Mouse (Mus musculus) heart, adult 8-10 months (tissue): ENCODE data around the gene Sgpp1. TPM values are rescaled to one million over a fixed set of nuclear protein-coding genes. Genes with fewer than 3 reads are reported as not detected.
"Not testable (repeated sequence)": the region's sequence is repeated elsewhere in the genome, so short reads cannot be mapped to it uniquely, and the experiment has no call there.

Experiments
- DNase-seq: peaks from one replicate; pipeline ENCODE4 v3.0.0; 2022; ENCODE audit warnings: low spot score
- total RNA-seq, 4 experiments: library from RNA; stranded (reverse); gene quantifications; 2 replicates each; pipeline ENCODE4 v1.2.4; 2022

The Sgpp1 gene
- total RNA-seq, 4 experiments from 2014 or later: 19.8 to 22.4 (median 21.7) TPM

DNA sequence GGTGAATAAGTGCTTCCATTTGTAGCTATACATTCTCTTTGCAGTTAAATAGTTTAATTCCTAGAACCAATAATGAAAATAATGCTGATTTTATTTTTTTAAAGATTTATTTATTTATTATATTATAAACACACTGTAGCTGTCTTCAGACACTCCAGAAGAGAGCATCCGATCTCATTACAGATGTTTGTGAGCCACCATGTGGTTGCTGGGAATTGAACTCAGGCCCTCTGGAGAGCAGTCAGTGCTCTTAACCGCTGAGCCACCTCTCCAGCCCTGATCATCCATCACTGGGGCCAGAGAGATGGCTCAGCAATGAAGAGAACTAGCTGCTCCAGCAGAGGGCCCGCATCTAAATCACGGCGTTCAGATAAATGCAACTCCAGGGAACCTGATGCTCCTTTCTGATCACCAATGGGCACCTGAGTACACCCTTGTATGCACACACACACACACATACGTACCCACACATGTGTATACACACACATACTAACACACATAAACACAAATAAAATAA, 3.5 kb downstream of the Sgpp1 start:
- no peak for DNase-seq

DNA sequence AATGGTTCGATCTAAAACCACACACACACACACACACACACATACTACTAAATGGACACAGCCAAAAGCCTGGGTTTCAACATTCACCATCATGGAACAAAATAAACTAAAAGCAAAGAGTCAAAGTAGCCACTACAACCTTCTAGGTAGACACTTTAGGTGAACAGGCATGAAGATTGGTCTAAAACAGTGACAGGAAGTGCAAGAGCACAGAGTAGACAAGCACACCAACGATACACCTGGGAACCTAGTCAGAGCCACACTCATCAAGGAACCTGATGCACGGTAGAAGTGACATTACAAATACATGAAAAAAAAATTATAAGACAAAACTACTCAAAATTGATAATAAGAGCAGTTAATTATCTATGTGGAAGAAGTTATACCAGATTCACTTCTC, 4.0 kb downstream of the Sgpp1 start:
- no peak for DNase-seq

DNA sequence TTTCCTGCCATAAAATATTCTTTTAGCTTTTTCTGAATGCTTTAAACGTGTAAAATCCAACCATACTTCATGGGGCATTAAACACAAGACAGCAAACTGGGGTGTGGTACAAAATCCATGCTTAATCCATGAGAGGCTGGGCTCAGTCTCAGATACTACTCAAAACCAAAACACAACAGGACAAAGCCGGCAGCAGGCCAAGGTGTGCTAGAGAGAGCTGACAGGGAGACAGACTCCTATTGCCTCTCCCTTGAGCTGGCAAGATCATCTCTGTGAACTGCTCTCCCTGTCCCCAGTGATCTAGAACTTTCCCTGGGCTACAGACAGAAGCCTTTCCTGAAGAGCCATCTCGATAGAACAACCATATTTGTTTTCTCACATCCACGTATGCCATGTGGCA, 5.1 kb downstream of the Sgpp1 start:
- DNase-seq: no peak

DNA sequence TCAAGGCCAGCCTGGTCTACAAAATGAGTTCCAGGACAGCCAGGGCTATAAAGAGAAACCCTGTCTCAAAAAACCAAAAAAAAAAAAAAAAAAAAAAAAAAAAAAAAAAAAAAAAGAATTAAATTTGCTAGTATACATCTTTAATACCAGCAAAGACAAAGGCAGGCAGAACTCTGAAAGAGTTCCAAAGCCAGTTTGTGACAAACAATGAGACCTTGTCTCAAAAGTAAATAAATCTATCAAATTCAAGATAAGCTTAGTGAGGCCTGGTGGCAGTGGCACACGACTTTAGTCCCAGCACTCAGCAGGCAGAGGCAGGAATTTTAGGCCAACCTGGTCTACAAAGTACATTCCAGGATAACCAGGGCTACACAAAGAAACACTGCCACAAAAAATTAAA, 5.7 kb downstream of the Sgpp1 start:
- no peak for DNase-seq

DNA sequence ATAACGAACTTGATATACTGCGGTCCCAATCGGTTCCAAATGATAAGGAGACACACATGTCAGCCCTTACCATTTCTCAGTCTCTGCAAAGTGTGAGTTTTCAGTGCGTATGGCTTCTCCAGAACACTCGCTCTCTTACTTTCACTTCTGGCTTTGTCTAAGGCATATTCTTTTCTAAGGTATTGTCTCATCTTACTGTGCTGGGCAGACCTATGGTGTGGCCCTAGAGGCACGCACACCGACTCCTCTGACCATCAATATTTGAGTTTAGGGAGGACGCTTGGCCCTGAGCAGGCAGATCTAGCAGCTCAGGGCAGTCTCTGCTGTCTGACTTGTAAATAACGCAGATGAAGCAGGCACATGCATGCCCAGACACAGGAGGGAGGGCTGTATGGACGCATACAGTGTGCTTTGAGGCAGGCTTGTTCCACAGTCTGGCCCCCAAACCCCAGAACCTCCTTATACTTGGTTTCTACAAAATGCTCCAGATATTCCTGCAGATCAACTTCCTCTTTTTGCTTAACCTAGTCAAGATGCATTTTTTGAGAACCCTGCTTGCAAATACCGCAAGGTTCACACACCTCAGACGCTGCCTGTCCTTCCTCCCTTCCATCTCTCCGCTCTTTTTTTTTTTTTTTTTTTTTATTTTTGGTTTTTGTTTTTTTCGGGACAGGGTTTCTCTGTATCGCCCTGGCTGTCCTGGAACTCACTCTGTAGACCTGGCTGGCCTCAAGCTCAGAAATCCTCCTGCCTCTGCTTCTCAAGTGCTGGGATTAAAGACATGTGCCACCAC, 8.0 kb downstream of the Sgpp1 start:
- DNase-seq: no peak

DNA sequence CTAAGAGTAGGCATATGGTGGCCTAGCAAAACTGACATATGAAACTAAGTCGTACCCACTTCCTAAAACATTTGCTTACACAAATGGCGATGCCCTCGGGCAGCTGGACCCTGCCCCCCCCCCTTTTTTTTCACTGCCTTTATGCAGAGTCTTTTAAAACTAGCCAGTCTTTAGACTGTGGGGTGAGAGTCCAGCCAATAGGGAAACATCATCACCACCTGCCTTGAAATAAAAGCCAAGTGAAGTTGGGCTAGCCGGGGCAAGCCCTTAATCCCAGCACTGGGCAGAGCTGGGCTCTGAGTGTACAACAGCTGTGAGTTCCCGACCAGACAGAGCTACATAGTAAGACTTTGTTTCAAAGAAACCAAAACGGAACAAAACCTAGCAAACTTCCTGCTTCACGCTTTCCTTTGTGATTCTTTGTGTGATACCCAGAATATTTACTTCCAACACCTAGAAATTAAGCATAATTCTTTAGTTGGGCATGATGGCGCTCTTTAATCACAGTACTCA, 9.1 kb downstream of the Sgpp1 start:
- no peak for DNase-seq

DNA sequence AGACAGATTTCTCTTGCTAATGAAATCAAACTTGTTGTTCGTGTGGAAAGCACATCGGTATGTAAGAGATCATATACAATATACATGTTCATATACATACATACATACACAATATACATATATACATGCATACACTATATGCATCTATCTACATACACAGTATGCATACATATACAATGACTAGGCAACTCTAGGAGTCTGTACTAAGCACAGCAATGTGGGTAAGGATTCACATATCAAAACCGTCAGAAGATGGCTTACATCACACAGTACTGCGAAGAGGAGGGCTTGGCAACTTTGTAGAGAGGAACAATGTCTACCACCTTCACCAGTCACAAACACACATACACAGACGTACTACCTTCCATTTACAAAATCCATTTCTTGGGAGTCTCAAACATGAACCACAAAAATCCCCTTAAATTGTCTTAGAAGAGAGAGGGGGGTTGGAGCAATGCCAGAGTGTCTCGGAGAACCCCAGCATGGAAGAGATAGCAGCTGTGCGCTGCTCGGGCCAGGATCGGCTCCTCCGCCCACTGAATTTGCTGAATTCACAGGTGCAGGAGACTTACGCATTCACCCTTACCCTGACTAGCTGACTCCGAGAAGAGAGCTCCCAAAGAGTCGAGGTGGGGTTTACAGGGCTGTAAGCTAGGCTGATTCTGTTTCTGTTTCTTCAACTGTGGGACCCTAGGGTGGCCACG, 10.8 kb downstream of the Sgpp1 start:
- DNase-seq: no peak

DNA sequence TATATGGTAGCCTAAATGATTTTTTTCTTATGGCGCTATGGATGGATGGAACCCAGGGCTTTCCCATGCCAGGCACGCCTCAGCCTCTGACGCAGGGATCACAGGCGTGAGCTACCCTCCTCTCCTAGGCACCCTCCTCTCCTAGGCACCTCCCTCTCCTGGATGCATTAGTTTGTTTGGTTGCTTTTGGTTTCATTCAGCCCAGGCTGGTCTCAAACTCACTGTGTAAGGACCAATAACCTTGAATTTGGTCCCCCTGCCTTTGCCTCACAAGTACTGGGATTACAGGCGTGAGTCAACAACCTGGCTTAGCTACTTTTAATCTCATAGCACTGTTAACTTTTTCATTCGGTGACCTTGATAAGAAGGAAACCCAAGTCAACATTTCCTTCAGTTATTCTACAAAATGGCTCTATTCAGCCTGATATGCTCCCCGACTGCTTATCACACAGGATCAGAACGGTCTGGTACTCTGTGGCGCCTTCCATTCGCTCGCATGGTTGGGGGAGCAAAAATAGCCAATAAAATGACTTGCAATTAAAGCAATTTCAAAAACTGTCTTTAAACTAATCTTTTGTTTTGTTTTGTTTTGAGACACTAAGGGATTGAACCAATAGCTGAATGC, 11.6 kb downstream of the Sgpp1 start:
- DNase-seq: no peak

DNA sequence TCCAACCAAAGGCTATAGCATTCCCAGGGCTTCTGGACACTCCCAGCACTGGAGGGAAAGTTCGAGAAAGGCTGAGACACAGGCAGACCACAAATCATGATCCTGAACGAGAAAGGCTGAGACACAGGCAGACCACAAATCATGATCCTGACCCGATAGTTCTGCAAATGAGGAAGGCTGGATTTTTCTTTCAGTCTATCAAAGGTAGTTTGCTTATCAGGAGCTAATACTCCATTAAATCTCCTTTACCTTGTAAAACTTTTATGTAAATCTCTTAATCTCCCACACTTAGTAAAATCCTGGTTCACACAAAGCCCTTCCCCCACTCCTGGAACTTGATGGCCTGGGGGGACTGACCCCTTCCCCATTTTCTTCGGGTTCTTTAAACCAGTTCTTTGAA, 13.6 kb downstream of the Sgpp1 start:
- no peak for DNase-seq

DNA sequence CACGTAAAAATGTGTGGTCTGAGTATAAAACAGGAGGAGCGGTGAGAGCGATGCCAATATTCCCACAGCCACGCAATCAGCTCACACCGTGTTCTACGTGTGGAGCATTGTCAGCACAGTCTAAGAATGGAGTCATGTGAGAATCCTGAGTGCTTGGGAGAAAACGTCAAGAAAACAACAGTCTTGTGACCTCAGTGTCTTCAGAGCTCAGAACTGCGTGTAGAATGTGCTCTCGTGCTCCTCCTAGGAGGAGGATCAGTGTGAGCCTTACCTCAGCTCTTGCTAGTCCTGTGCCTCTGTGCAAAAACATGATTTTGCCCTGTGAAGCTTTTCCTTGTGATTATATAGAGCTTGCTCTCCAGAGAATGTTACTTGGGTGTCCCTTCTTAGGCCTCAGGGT, 14.5 kb downstream of the Sgpp1 start:
- no peak for DNase-seq

DNA sequence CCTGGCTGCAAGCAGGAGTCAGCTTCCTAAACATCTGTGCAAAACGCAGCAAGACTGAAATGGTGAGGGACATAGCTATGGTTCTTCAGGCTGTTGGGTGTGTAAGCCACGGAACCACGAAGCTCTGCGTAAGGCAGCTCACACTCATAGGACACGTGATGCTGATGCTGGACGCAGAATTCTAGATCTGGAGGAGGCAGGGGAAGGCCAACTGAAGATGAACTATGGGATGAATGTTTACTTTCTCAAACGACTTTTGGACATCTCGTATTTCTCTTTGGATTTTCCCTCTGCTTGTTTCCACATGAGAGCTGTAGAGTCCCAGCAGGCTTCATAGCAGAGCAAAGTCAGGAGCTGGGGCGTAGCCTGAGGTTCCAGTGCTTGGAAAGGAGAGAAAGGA, 21.9 kb downstream of the Sgpp1 start:
- no peak for DNase-seq

DNA sequence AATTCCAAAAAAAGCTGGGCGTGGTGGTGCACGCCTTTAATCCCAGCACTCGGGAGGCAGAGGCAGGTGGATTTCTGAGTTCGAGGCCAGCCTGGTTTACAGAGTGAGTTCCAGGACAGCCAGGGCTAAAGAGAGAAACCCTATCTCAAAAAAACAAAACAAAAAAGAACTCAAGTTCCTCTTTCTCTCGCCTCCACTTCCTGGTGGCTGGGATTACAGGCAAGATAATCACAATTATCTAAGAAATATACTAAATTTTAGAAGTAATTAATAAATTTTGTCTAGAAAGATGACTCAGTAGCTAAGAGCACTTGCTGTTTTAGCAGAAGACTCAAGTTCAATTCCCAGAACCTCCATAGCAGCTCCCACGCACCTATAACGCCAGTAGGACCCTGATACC, 22.6 kb downstream of the Sgpp1 start:
- not testable (repeated sequence) for DNase-seq

DNA sequence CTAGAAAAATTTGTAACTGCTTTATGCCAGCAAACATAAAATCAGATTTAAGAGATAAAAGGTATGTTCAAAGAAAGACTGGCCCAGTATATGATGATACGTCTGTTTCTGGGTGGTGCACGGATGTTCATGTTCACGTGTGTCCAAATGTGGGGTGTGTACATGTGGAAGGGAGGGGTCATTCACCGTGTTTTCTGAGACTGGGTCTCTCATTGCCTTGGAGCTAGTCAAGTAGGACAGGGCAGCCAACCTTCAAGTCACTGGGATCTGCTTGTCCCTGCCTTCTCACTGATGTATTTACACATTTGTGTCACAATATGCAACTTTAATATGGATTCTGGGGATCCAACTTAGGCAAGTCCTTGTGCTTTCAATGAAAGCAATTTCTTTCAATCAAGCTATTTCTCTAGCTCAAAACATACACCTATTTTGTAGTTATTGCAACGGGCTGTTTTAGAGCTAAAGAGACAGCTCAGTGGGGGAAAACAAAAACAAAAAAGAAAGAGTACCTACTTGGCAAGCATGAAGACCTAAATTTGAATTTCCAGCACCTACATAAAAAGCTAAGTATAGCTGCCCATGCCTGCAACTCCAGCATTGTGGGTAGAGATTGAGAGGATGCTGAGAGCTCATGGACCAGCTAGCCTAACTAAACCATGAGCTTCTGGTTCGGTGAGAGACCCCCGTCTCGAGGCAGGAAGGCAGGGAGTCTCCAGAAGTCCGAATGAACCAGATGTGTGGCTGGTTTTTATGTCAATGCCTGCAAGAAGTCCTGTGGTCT, 24.7 kb downstream of the Sgpp1 start:
- DNase-seq: no peak

DNA sequence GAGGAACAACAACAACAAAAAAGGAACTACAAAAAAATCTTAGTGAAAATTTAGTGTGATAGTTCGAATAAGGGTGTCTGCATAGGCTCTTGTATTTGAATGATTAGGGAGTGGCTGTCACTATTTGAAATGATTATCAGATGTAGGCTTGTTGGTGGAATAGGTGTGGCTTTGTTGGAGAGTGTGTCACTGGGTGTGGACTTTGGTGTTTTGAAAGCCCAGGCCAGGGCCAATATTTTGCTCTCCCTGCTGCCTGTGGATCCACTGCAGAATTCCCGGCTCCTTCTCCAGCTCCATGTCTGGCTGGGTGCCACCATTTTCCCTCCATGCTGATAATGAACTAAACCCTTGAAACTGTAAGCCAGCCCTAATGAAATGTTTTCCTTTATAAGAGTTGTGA, 26.0 kb downstream of the Sgpp1 start:
- DNase-seq: no peak

DNA sequence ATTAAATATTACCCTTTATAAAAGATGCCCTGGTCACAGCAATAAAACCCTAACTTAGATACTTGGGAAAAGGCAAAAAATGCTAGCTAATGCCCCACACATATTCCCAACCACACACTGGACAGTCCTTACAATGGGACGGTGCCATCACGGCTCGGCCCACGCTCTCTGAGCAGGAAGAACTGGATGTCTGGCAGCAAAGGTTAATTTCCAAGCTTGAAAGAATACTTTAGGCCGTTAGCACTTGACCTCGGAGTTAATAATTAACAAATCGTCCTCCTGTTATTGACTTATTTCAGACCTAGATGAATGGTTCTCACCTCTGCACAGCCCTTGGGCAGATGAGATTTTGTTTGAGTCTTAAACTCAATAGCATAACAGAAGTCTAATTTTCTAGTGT, 28.9 kb downstream of the Sgpp1 start:
- DNase-seq: no peak

DNA sequence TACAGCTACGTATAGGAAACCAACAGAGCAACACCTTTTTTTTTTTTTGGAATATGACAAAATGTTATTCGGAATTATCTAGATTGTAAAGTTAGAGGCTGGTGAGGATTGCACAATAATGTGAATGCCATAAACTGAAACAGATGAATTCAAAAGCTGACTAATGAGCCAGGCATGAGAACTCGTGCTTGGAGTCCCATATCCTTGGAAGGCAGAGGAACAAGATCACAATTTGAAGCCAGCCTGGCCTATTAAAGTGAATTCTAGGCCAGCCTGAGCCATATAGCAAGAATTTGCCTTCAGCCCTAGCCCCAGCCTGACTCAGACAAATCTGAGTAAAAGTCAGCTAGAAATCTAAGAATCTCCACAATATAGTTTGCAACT, 32.8 kb downstream of the Sgpp1 start:
- DNase-seq: no peak

DNA sequence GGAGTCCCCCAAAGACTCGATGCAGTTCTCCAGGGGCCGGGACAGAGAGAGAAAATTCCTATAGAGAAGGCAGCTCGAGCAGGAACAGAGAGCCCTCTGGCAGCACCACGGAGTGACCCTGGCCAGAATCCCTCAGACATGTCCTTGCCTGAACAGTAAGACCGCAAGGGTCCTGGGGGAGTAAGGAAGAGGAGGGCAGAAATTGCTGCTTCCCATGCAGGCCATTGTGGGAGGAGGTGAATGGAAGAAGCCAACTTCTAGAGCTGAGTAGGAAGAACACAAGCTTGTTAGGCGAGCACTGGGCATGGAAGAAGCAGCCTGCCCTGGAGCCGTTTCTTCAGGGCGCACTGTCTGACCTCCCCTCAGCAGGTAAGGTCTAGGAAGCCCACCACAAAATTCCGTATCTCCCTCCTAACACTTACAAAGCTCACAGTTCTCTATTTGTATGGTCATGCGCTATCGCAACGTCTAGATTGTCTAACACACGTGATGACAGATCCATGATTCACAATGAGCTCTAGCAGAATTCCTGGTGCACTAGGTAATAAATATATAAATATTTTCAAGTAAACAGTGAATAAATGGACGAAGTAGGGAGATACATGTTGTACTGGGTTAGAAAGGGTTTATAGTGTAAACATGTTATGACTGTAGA, 33.3 kb downstream of the Sgpp1 start:
- no peak for DNase-seq

DNA sequence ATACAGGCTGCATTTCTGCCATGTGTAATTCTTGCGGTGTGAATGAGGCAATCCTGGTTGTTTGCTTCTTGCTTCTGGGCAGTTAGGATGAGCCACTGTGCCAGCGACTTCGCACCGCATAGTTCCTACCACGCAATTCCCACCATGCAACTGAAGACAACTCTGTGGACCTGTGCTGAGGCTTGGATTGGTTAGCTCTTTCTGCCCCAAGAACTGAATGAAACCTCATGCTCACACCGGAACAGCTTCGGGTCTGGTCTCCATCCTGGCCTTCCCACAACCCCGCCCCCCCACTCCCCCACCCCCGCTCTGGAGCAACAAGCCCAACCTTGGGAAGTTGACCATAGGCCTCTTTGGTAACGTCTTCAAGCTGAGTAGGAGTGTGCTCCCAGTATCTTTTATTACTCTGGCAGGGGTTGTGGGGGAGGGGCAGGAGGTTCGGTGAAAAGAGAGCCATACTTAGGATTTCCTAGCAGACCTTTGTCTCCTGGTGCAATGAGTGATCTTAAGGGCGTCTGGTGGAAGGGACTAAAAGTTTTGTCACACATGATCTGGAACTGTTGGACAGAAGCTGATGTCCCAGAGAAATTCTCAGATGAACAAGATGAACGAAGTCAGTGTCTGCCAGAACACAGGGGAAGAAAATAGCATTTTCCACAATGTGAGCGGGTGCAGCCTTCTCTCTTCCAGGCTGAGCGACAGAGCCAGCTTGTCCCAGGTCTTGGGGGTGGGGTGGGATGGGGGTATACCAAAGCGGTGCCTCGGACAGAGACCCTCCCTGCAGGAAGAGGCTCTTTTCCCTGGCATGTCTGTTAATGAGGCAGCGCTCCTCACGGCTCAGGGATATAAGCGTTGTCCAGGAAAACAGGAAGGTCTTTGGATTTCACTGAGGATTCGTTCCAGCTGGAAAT, 34.1 kb downstream of the Sgpp1 start:
- DNase-seq: no peak

DNA sequence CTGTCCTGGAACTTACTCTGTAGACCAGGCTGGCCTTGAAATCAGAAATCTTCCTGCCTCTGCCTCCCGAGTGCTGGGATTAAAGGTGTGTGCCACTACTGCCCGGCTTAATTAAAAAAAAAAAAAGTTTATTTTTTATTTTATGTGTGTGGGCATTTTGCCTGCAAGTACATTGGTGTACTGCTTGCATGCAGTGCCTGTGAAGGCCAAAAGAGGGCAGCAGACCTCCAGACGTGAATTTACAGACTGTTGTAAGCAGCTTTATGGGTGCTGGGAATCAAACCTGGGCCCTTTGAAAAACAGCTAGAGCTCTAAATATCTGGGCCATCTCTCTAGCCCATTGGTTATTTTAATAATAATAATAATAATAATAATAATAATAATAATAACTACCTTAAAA, 36.8 kb downstream of the Sgpp1 start:
- DNase-seq: no peak

DNA sequence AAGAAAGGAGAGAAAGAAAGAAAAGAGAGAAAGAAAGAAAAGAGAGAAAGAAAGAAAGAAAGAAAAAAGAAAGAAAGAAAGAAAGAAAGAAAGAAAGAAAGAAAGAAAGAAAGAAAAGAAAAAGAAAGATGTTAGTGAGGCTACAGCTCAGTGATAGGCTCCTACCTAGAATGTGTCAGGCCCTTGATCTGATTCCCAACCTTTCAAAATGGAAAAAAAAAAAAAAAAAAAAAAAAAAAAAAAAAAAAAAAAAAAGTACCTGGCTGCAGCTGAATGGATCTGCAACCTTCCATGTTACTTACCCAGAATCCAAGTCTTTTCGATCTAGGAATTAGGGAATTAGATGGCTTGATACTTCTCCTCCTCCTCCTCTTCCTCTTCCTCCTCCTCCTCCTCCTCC, 39.7 kb downstream of the Sgpp1 start:
- DNase-seq: not testable (repeated sequence)
